In genomic region chr13:54258231-54258743, GRCm38 (mm10) we compare ENCODE assay signal across 24 mouse cellular contexts.
A peak's percentile ranks its signal among the peaks of the same experiment; 100 is the strongest.
DNase-seq lines count a peak whose midpoint lies in the region; ATAC-seq and TF ChIP-seq lines count a peak whose summit lies in the region.
"Had no signal": no experiment of that assay in that cellular context is flagged by ENCODE, and none has a peak within 500 bp of the region (broad histone marks: within the 10 kb centered on the region; RNA-seq: fewer than 3 reads in every experiment).

No protein-coding gene starts in this region.

- no peak overlapping the region for H3K4me2 ChIP-seq in kidney, embryonic 16.5 days (replicated peaks; ENCODE audit: low read depth, low read length)
- H3K4me2 ChIP-seq in kidney, embryonic 15.5 days: no peak overlapping the region
- H3K4me2 ChIP-seq in neural tube, embryonic 13.5 days: peak overlapping the region; percentile 7; the same call in 1 of the 2 replicates
- H3K4me2 ChIP-seq in intestine, postnatal 0 days (replicated peaks; ENCODE audit: low read depth): no peak overlapping the region
- H3K4me2 ChIP-seq: forebrain, embryonic 15.5 days; heart, embryonic 12.5 days; hindbrain, embryonic 15.5 days; limb, embryonic 13.5 days; liver, embryonic 12.5 days had no signal

- no peaks in the 10 kb centered on the region; the same call in 1 of the 2 replicates for H3K27me3 ChIP-seq in kidney, embryonic 16.5 days (ENCODE audit: insufficient read depth, low read length)
- peaks cover 9% of the 10 kb centered on the region; the same call in 1 of the 2 replicates for H3K27me3 ChIP-seq in kidney, embryonic 15.5 days
- H3K27me3 ChIP-seq in neural tube, embryonic 13.5 days: no peaks in the 10 kb centered on the region
- no peaks in the 10 kb centered on the region for H3K27me3 ChIP-seq in intestine, postnatal 0 days (replicated peaks; ENCODE audit: control insufficient read depth, insufficient read depth, low read length)
- H3K27me3 ChIP-seq: forebrain, embryonic 15.5 days; hindbrain, embryonic 15.5 days had no signal

- H3K4me3 ChIP-seq in kidney, embryonic 16.5 days (ENCODE audit: low read length): no peak overlapping the region
- H3K4me3 ChIP-seq in kidney, embryonic 15.5 days (replicated peaks): no peak overlapping the region
- no peak overlapping the region for H3K4me3 ChIP-seq in neural tube, embryonic 13.5 days
- H3K4me3 ChIP-seq in intestine, postnatal 0 days (ENCODE audit: low read depth, low read length): no peak overlapping the region
- H3K4me3 ChIP-seq: forebrain, embryonic 15.5 days; heart, embryonic 12.5 days; hindbrain, embryonic 15.5 days; limb, embryonic 13.5 days; liver, embryonic 12.5 days had no signal

- WGBS in kidney, embryonic 16.5 days: 32% methylated on average over 8 of the region's 8 CpGs
- 29% methylated on average over 8 of the region's 8 CpGs for WGBS in kidney, embryonic 15.5 days
- WGBS in neural tube, embryonic 13.5 days: 33% methylated on average over 8 of the region's 8 CpGs
- WGBS in intestine, postnatal 0 days: 33% methylated on average over 8 of the region's 8 CpGs

- H3K9me3 ChIP-seq in kidney, embryonic 16.5 days (ENCODE audit: low read length): no peaks in the 10 kb centered on the region
- no peaks in the 10 kb centered on the region for H3K9me3 ChIP-seq in kidney, embryonic 15.5 days (replicated peaks)
- H3K9me3 ChIP-seq in neural tube, embryonic 13.5 days: no peaks in the 10 kb centered on the region
- no peaks in the 10 kb centered on the region for H3K9me3 ChIP-seq in intestine, postnatal 0 days (ENCODE audit: control insufficient read depth)
- H3K9me3 ChIP-seq: forebrain, embryonic 15.5 days; heart, embryonic 12.5 days; hindbrain, embryonic 15.5 days; limb, embryonic 13.5 days; liver, embryonic 12.5 days had no signal

- no peaks in the 10 kb centered on the region for H3K36me3 ChIP-seq in kidney, embryonic 16.5 days (ENCODE audit: insufficient read depth, low read length)
- no peaks in the 10 kb centered on the region for H3K36me3 ChIP-seq in kidney, embryonic 15.5 days
- H3K36me3 ChIP-seq in neural tube, embryonic 13.5 days: no peaks in the 10 kb centered on the region
- no peaks in the 10 kb centered on the region for H3K36me3 ChIP-seq in intestine, postnatal 0 days (ENCODE audit: control insufficient read depth, insufficient read depth)
- H3K36me3 ChIP-seq: forebrain, embryonic 15.5 days; heart, embryonic 12.5 days; hindbrain, embryonic 15.5 days; limb, embryonic 13.5 days; liver, embryonic 12.5 days had no signal

- no peak for ATAC-seq in cerebellum, adult (ENCODE audit: insufficient number of reproducible peaks, low FRiP score, low TSS enrichment)
- ATAC-seq in kidney, embryonic 16.5 days (ENCODE audit: low FRiP score, low TSS enrichment): 0 out of 2 replicates have a peak, but pooled peaks have one; percentile 19
- no peak for ATAC-seq in kidney, embryonic 15.5 days (replicated peaks; ENCODE audit: low FRiP score)
- peak; percentile 51; the same call in 1 of the 2 replicates for ATAC-seq in neural tube, embryonic 13.5 days (ENCODE audit: low read depth)
- no peak for ATAC-seq in intestine, postnatal 0 days
- ATAC-seq: liver, embryonic 12.5 days; Patski had no signal

- peak; percentile 17 for DNase-seq in cerebellum, adult 9-10 months
- peak; percentile 69 for DNase-seq in ES-CJ7 (ENCODE audit: low read depth, low spot score)
- DNase-seq in right cerebral cortex, adult 2 months (ENCODE audit: low spot score in 2 of 2): no peak
- DNase-seq: adrenal gland, adult 8-10 months; gastrocnemius, postnatal 14 days; heart, adult 11 months; heart, postnatal 10 days; kidney, adult 8-10 months; kidney, postnatal 36 days; lung, adult 18-20 months; lung, postnatal 14 days; thymus, adult 2 months had no signal

- no peak overlapping the region for H3K9ac ChIP-seq in kidney, embryonic 16.5 days (replicated peaks; ENCODE audit: low read length)
- no peak overlapping the region for H3K9ac ChIP-seq in kidney, embryonic 15.5 days
- H3K9ac ChIP-seq in neural tube, embryonic 13.5 days: no peak overlapping the region; the same call in 1 of the 2 replicates
- no peak overlapping the region for H3K9ac ChIP-seq in intestine, postnatal 0 days (ENCODE audit: low read depth, low read length)
- H3K9ac ChIP-seq: forebrain, embryonic 15.5 days; heart, embryonic 12.5 days; hindbrain, embryonic 15.5 days; limb, embryonic 13.5 days; liver, embryonic 12.5 days had no signal

- TF ChIP-seq CTCF in intestine, postnatal 0 days (IDR thresholded peaks at IDR 0.05; ENCODE audit: low read depth): no peak

- H3K27ac ChIP-seq in kidney, embryonic 16.5 days (ENCODE audit: low read length): no peak overlapping the region
- no peak overlapping the region for H3K27ac ChIP-seq in kidney, embryonic 15.5 days
- H3K27ac ChIP-seq in neural tube, embryonic 13.5 days (replicated peaks): peak overlapping the region; percentile 11; the same call in 1 of the 2 replicates
- H3K27ac ChIP-seq in intestine, postnatal 0 days (ENCODE audit: low read depth, low read length): no peak overlapping the region
- H3K27ac ChIP-seq: forebrain, embryonic 15.5 days; hindbrain, embryonic 15.5 days; limb, embryonic 13.5 days; liver, embryonic 12.5 days; stomach, postnatal 0 days had no signal

- no peaks in the 10 kb centered on the region for H3K4me1 ChIP-seq in kidney, embryonic 16.5 days (ENCODE audit: insufficient read depth, low read length)
- H3K4me1 ChIP-seq in kidney, embryonic 15.5 days: peaks cover 10% of the 10 kb centered on the region
- peaks cover 28% of the 10 kb centered on the region for H3K4me1 ChIP-seq in neural tube, embryonic 13.5 days (replicated peaks)
- no peaks in the 10 kb centered on the region for H3K4me1 ChIP-seq in intestine, postnatal 0 days (replicated peaks; ENCODE audit: control insufficient read depth, insufficient read depth, low read length)
- H3K4me1 ChIP-seq: heart, embryonic 12.5 days; liver, embryonic 12.5 days had no signal

Comparison
In these comparisons a context has a peak if more than half of its experiments do, and no peak if none do; other contexts are left out.
1. ATAC-seq: peak in kidney, embryonic 16.5 days (single experiment) and neural tube, embryonic 13.5 days (single experiment); none in cerebellum, adult (single experiment), kidney, embryonic 15.5 days (single experiment) and intestine, postnatal 0 days (single experiment).
2. DNase-seq: peak in cerebellum, adult 9-10 months (single experiment) and ES-CJ7 (single experiment); none in right cerebral cortex, adult 2 months (0 of 2).